Mouse (Mus musculus): ENCODE results near the gene R3hcc1l. TPM values are rescaled to one million over a fixed set of nuclear protein-coding genes. Genes with fewer than 3 reads are reported as not detected.

Gene R3hcc1l
- total RNA-seq, 2 experiments from 2014 or later = 23.8 to 24.5 TPM

GRCm38 (mm10) chr19:42601445-42601844, 82.9 kb downstream of the R3hcc1l start:
- DNase-seq = no peak

DNA sequence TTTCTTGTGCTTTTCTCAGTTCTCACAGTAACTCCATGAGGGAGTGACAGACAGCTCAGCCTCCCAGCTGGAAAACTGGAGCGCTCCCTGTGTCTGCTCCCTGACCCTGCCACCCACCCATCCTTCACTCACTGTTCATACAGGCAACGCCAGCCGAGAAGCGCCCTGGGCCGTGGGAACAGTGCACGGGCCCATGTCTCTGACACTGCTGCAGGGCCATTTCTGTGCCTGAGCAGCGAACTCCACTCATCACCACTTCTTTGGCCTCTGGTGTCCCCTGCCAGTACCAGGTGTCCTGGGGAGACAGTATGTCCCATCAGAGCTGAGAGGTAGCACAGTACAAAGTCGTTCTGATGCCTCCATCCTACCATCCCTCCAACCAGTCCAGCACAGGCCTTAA, 83.5 kb downstream of the R3hcc1l start:
- no peak for DNase-seq

DNA sequence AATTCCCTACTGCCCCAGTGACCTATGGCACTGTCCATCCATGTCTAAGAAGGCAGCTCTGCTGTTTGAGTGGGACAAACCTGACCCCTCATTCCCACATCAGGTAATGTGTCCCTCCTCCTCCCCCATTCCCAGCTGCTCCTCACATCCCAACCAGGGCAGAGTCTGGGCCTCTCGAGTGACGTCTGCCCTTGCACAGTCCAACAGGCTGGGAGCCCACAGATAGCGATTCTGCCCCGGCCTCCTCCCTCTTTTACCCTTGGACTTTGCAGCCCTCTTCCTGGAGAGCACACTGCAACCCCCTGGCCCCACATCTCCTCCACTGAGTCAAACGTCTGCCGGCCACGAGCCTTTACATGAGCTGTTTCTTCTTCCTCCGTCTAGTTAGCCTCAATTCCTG, 84.0 kb downstream of the R3hcc1l start:
- no peak for DNase-seq

- no peak for DNase-seq
Measured at GRCm38 (mm10) chr19:42608082-42608481, 89.5 kb downstream of the R3hcc1l start.

- DNase-seq = no peak
Measured at GRCm38 (mm10) chr19:42609716-42610115, 91.2 kb downstream of the R3hcc1l start.

DNA sequence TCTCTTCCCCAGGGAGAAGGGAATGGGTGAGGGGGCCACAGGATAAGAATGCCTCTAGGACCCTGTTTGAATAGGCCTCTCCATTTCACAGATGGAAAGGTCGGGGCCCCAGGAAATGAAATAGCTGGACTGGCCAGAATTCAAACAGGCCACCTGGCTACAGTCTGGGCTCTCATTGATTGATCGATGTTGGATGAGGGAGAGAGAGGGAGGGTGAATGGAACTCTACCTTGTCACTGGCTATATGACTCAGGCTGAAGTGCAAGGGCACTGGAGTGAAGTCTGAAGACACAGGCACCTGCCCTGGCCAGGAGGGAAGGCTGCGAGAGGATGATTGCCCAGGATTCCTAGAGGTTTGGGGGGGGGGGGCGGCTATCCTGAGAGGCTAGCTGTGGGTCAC, 93.2 kb downstream of the R3hcc1l start:
- no peak for DNase-seq

DNA sequence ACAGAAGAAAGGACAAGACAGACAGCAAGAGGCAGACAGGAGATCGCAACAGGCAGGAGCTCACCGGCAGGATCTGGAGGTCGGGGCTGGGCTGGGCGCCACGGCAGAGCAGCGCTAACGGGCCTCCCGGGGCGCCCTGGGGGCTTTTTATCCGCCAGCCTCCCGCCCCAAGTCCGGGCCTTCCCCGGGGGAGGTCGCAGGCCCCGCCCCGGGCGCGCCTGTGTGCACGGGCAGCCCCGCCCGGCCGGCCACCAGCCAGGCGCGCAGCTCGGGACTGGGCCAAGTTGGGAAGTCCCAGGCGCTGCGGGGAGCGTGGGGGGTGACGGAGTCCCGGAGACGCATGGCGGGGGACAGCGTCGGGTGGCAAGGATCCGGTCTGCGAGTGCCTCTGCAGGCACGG, 94.1 kb downstream of the R3hcc1l start, which contains the start of gene Loxl4:
Loxl4 (minus strand) TSS at position 160 of the 400 bp plus-strand sequence.
- DNase-seq = peak in 1 of 2 experiments; percentile 13

- DNase-seq = no peak
Measured at GRCm38 (mm10) chr19:42613116-42613515, 94.6 kb downstream of the R3hcc1l start.

DNA sequence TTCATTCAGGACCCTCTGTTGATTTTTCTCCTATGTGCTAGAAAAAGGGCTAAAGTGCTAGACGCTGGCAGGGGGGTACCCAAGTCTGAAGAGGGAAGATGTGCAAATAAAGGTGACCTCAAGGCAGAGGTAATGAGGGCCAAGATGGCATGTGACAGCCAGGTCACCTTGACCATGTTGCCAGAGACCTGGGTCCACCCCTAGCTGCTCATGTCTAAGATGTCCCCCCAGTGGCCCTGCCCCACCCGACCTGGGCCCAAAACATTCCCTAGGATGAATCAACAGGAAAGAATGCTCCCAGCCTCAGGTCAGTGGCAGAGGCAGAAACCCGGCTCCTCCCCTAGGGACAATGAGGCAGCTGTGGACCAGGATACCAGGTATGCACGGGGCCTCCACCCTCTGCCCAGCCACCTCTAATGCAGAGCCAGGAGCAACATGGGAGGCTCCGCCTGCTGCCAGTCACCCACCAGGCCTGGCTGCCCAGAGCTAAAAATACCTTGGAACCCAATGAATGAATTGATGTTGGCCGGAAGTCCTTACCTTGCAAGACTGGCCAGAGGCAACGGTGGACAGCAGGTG, 95.2 kb downstream of the R3hcc1l start:
- no peak for DNase-seq

GRCm38 (mm10) chr19:42628068-42628467, 109.5 kb downstream of the R3hcc1l start:
- no peak for DNase-seq

DNA sequence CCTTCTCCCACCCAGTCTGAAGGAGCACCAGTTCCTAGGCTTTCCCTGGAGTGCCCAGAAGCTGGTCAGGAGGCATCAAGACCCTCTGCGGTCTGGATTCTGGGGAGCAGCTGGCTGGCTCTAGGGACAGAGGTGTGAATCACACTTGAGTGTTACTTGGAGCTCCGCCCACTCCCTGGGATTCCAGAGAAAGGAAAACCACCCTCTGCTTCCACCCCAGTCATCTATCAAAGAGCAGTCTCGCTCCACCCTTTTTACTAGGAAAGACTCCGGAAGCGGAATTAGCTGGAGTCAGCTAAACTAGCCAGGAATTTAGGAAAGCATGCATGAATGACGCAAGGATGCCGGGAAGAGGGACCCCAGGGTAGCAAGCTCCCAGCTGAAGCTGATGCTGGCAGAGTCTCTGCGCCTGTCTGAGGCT, 113.0 kb downstream of the R3hcc1l start:
- DNase-seq = no peak

GRCm38 (mm10) chr19:42632301-42632700, 113.7 kb downstream of the R3hcc1l start:
- no peak for DNase-seq

DNA sequence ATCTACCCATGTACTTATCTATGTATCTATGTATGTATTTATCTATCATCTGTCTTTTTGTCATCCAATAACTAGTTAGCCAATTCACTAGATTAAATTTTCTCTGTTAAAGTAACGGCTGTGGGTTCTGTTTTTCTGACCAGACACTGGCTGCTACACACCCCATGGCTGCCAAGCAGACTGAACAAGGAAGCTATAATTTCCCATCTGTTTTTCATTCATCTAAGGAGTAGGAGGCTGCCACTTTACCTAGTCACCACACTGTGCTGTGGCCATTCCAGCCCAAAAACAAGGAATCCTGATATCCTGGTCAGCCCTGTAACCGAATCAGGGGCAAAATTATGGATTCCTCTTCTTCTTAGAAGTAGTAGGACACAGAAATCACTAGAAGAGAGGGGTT, 115.1 kb downstream of the R3hcc1l start:
- DNase-seq = no peak

DNA sequence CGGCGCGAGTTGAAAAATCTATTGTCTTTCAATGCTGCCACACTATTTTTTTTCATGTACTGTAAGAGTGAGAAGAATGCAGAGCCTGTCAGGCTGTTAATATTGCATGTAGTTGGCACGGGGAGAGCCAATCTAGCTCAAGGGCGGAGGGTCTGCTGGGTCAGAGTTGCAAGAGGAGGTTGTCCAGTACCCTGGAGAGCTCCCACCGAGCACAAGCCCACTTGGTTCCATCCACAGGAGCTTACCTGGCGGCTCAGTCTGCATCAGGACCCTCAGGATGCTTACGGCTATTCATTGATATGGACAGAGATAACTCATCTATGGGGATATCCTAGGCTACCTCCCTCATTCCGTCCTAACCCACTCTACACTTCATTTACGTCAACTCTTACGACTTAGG, 118.1 kb downstream of the R3hcc1l start:
- DNase-seq = no peak

- no peak for DNase-seq
Measured at GRCm38 (mm10) chr19:42638604-42639481, 120.3 kb downstream of the R3hcc1l start.

DNA sequence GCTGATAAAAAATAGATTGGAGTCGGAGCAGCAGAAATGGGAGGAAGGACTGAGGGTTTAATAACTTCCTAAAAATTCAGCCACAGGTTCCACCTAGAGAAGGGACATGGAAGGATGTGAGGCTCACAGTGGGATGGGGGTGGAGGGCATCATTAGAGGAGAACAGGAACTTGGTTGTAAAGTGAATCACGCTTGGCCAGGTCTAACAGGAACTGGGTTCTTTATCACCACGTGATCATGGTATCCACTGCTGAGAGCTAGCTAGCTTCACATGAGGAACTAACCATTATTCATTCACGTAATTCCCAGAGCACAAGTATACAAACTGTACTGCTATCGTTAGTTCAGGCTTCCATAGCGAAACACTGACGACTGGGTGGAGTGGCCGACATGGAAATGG, 121.0 kb downstream of the R3hcc1l start:
- DNase-seq = no peak

DNA sequence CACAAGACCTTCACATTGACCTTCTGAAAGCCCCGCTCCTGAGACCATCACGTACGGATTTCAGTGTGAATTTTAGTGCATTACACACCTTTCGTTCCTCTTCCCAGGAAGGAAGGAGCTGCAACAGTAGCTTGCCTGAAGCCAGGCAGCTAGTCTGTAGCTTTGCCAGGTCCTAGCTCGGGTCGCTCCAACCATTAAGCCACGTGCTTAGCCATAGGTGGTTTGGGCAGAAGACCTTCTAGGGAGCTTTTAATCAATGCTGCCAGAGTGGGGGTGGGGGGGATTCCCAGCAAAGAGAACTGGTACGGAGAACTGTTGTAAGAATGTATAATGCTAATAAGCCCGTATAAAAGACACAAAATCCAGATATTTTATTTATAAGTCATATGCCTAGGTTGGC, 121.7 kb downstream of the R3hcc1l start:
- DNase-seq = no peak

Other genes starting within 250 kb of the R3hcc1l start
- gene Crtac1, start 87.0 kb upstream of the R3hcc1l start, total RNA-seq (2021) = 100 to 1,000 TPM in 1 of 2 experiments, 10 to 100 TPM in 1; 85.5 to 105 TPM
- under 1 TPM; 0.15 to 0.35 TPM for gene Loxl4, start 94.1 kb downstream of the R3hcc1l start, total RNA-seq (2021)
- gene Pyroxd2, start 234.0 kb downstream of the R3hcc1l start, total RNA-seq (2021) = 1 to 10 TPM; 2.6 to 3.0 TPM